Mouse (Mus musculus) heart, embryonic 14.5 days (tissue): ENCODE data around the gene Phlpp1. TPM values are rescaled to one million over a fixed set of nuclear protein-coding genes. Genes with fewer than 3 reads are reported as not detected.

Source experiments
- ATAC-seq: fragments of 200-750 bp; cut with Nextera tagmentation; 2 replicates; pipeline ENCODE4 v1.8.0; 2017; ENCODE audit warnings: low read depth, moderate TSS enrichment; ENCODE audit not compliant: insufficient number of reproducible peaks, insufficient read depth, low FRiP score
- H3K27ac ChIP-seq, 2 experiments: fragments of 200-500 bp in 1 of 2; fragments of 300-500 bp in 1 of 2; sonication (generic) in 1 of 2; replicated peaks in 1 of 2; 2 replicates each; pipeline ENCODE4 v1.5.1; 2012 to 2014; ENCODE audit warnings: low read depth in 2 of 2, low read length in 2 of 2, control low read depth in 1 of 2, mild to moderate bottlenecking in 1 of 2, mixed read lengths in 1 of 2; ENCODE audit not compliant: control insufficient read depth in 1 of 2, insufficient read depth in 1 of 2
- H3K27me3 ChIP-seq: fragments of 300-500 bp; sonication (generic); 2 replicates; pipeline ENCODE4 v1.6.1; 2014; ENCODE audit warnings: mild to moderate bottlenecking, low read length, control low read depth; ENCODE audit not compliant: control insufficient read depth, insufficient read depth
- H3K36me3 ChIP-seq: fragments of 300-500 bp; sonication (generic); 2 replicates; pipeline ENCODE4 v1.6.1; 2014; ENCODE audit warnings: mild to moderate bottlenecking, control low read depth, low read length, mixed read lengths; ENCODE audit not compliant: control insufficient read depth, insufficient read depth
- H3K4me1 ChIP-seq, 2 experiments: fragments of 200-500 bp in 1 of 2; fragments of 300-500 bp in 1 of 2; sonication (generic) in 1 of 2; 2 replicates each; pipeline ENCODE4 v1.6.1; 2012 to 2014; ENCODE audit warnings: low read length in 2 of 2, control low read depth in 1 of 2, mixed read lengths in 1 of 2; ENCODE audit not compliant: control insufficient read depth in 2 of 2, insufficient read depth in 2 of 2
- H3K4me2 ChIP-seq: fragments of 300-500 bp; sonication (generic); 2 replicates; pipeline ENCODE4 v1.6.1; 2014; ENCODE audit warnings: mild to moderate bottlenecking, low read length
- H3K4me3 ChIP-seq, 2 experiments: fragments of 200-500 bp in 1 of 2; fragments of 300-500 bp in 1 of 2; sonication (generic) in 1 of 2; 2 replicates each; pipeline ENCODE4 v1.5.1; 2012 to 2014; ENCODE audit warnings: low read length in 2 of 2, mild to moderate bottlenecking in 2 of 2, control low read depth in 1 of 2, low read depth in 1 of 2, moderate library complexity in 1 of 2; ENCODE audit not compliant: control insufficient read depth in 1 of 2, insufficient read depth in 1 of 2
- H3K9ac ChIP-seq: fragments of 300-500 bp; sonication (generic); 2 replicates; pipeline ENCODE4 v1.6.1; 2014; ENCODE audit warnings: mild to moderate bottlenecking, low read length
- H3K9me3 ChIP-seq: fragments of 300-500 bp; sonication (generic); 2 replicates; pipeline ENCODE4 v1.6.1; 2016; ENCODE audit warnings: low read length, control low read depth; ENCODE audit not compliant: control insufficient read depth
- WGBS: fragments of 180-500 bp; shearing (Covaris S2); extraction: QIAGEN DNeasy Blood & Tissue Kit; methylation state at CpG from one replicate; pipeline ENCODE4 v1.1.7; 2014; 5-methylcytosine and 5-hydroxymethylcytosine counted together
- polyA plus RNA-seq: library from polyadenylated mRNA; unstranded; fragments of >200 nt; fragmentation: Nextera tagmentation; extraction: Ambion mirVana; gene quantifications from 2 replicates; pipeline ENCODE4 v1.2.1, GENCODE M21; 2014

The Phlpp1 gene
- polyA plus RNA-seq, 1 experiment from 2014 or later = 6.7 TPM

GRCm38 (mm10) chr1:106155087-106155567, 16.4 kb upstream of the Phlpp1 start:
- no peak overlapping the region for H3K9ac ChIP-seq
- H3K27ac ChIP-seq = no peak overlapping the region
- H3K4me1 ChIP-seq = no peaks in the 10 kb centered on the region
- no peak overlapping the region for H3K4me3 ChIP-seq
- H3K36me3 ChIP-seq = no peaks in the 10 kb centered on the region
- 47% methylated on average over 10 of the region's 10 CpGs for WGBS
- no peaks in the 10 kb centered on the region for H3K9me3 ChIP-seq
- no peak overlapping the region for H3K4me2 ChIP-seq
- no peak for ATAC-seq
- no peaks in the 10 kb centered on the region for H3K27me3 ChIP-seq

- H3K27me3 ChIP-seq = no peaks in the 10 kb centered on the region
- H3K4me3 ChIP-seq = no peak overlapping the region
- H3K4me1 ChIP-seq = no peaks in the 10 kb centered on the region
- ATAC-seq = no peak
- 80% methylated on average over 6 of the region's 6 CpGs for WGBS
- no peaks in the 10 kb centered on the region for H3K9me3 ChIP-seq
- H3K4me2 ChIP-seq = no peak overlapping the region
- H3K27ac ChIP-seq = no peak overlapping the region
- no peaks in the 10 kb centered on the region for H3K36me3 ChIP-seq
- no peak overlapping the region for H3K9ac ChIP-seq
Measured at GRCm38 (mm10) chr1:106155702-106156101, 15.8 kb upstream of the Phlpp1 start.

DNA sequence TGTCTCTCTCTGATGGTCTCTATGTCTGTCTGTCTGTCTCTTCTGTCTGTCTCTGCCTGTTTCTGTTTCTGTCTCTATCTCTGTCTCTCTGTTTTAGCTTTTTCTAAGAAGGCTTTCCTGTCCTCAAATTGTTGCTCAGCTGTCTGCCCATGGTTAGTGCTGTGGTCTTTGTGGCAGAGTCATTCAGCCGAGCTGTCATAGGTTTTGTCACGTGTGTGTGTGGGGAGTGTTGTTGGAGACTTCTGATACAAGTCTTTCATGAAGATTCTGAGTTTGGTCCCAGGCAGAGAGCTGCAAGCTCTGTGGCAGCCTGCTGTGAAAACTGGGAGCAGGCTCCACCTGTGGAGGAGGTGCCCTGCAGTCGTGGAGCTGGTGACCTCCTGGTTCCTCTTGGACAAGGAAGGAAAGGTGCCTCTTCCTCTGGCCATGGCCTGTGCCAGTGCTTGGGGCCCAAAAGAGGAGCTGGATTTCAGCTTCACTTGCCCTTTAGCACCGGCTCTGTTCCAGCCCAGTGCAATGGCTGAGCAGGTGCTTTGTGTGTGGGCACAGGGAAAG, 13.5 kb upstream of the Phlpp1 start:
- WGBS = 54% methylated on average over 4 of the region's 4 CpGs
- H3K4me3 ChIP-seq = no peak overlapping the region
- no peaks in the 10 kb centered on the region for H3K36me3 ChIP-seq

DNA sequence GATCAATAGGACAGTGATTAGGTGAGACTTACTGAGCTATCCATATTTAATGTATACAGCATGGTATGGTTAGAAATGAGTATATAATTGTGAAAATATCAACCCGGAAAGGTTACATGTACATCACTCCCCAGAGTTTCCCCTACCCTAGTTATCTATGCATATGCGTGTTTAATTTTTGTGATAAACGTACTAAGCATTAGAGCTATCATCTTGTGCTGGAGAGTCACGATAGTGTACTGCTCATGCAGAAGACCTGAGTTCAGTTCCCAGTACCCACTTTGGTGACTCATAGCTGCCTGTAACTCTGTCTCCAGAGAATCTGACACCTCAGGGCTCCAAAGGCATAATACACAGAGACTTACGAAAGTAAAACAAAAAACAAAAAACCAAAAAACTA, 11.9 kb upstream of the Phlpp1 start:
- ATAC-seq = no peak
- Histone ChIP-seq H3K9me3 (no peaks in the 10 kb centered on the region), H3K4me1 (no peaks in the 10 kb centered on the region), H3K4me2 (no peak overlapping the region), H3K36me3 (no peaks in the 10 kb centered on the region), H3K4me3 (no peak overlapping the region), H3K27me3 (no peaks in the 10 kb centered on the region), H3K9ac (no peak overlapping the region), H3K27ac (no peak overlapping the region)
- 88% methylated on average over 5 of the region's 5 CpGs for WGBS

More for the DNA sequence above, 13.5 kb upstream of the Phlpp1 start:
- H3K4me2 ChIP-seq = no peak overlapping the region
- no peak for ATAC-seq
- no peaks in the 10 kb centered on the region for H3K4me1 ChIP-seq
- H3K9me3 ChIP-seq = no peaks in the 10 kb centered on the region
- no peaks in the 10 kb centered on the region for H3K27me3 ChIP-seq
- no peak overlapping the region for H3K27ac ChIP-seq
- no peak overlapping the region for H3K9ac ChIP-seq

- ATAC-seq = no peak
- Histone ChIP-seq H3K9ac (no peak overlapping the region), H3K4me1 (no peaks in the 10 kb centered on the region), H3K4me2 (no peak overlapping the region), H3K27me3 (no peaks in the 10 kb centered on the region), H3K9me3 (no peaks in the 10 kb centered on the region), H3K27ac (no peak overlapping the region), H3K4me3 (no peak overlapping the region), H3K36me3 (no peaks in the 10 kb centered on the region)
- 55% methylated on average over 4 of the region's 4 CpGs for WGBS
Measured at GRCm38 (mm10) chr1:106160916-106161315, 10.6 kb upstream of the Phlpp1 start.

- Histone ChIP-seq H3K4me3 (no peak overlapping the region), H3K9me3 (no peaks in the 10 kb centered on the region), H3K4me2 (no peak overlapping the region), H3K36me3 (no peaks in the 10 kb centered on the region), H3K9ac (no peak overlapping the region), H3K27ac (no peak overlapping the region), H3K27me3 (no peaks in the 10 kb centered on the region), H3K4me1 (no peaks in the 10 kb centered on the region)
- WGBS = 76% methylated on average over 7 of the region's 7 CpGs
- no peak for ATAC-seq
Measured at GRCm38 (mm10) chr1:106162581-106162980, 9.0 kb upstream of the Phlpp1 start.

DNA sequence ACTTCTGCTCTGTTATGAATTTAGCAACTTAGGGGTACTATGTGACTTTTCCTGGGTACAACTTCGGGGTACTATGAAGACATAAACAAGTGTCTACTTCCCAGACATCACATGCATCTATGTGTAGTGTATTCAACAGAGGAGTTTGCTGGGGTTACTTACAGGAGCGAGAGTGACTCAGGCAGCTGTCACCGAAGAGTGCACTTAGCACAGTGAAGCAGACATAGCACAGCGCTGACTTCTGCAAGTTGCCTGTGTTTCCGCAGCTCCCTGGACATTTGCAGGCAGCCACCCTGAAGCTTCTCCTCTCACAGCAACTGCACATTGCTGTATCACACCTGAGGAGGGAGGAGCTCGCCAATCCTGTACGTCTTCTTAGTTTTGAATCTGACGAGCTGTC, 8.2 kb upstream of the Phlpp1 start:
- H3K4me3 ChIP-seq = no peak overlapping the region
- no peak overlapping the region for H3K27ac ChIP-seq
- H3K4me1 ChIP-seq = no peaks in the 10 kb centered on the region
- H3K9me3 ChIP-seq = no peaks in the 10 kb centered on the region
- 57% methylated on average over 8 of the region's 8 CpGs for WGBS
- no peaks in the 10 kb centered on the region for H3K27me3 ChIP-seq
- no peak overlapping the region for H3K4me2 ChIP-seq
- ATAC-seq = no peak
- H3K36me3 ChIP-seq = no peaks in the 10 kb centered on the region
- no peak overlapping the region for H3K9ac ChIP-seq

- 88% methylated on average over 3 of the region's 3 CpGs for WGBS
- H3K36me3 ChIP-seq = no peaks in the 10 kb centered on the region
- ATAC-seq = no peak
Measured at GRCm38 (mm10) chr1:106164111-106164510, 7.4 kb upstream of the Phlpp1 start.

More at GRCm38 (mm10) chr1:106164111-106164510, 7.4 kb upstream of the Phlpp1 start:
- H3K4me3 ChIP-seq = no peak overlapping the region
- H3K4me2 ChIP-seq = no peak overlapping the region
- no peaks in the 10 kb centered on the region for H3K27me3 ChIP-seq
- no peak overlapping the region for H3K9ac ChIP-seq
- no peak overlapping the region for H3K27ac ChIP-seq
- H3K4me1 ChIP-seq = no peaks in the 10 kb centered on the region
- H3K9me3 ChIP-seq = no peaks in the 10 kb centered on the region
